Mouse (Mus musculus): ENCODE results near the gene Atf7ip. TPM values are rescaled to one million over a fixed set of nuclear protein-coding genes. Genes with fewer than 3 reads are reported as not detected.
"Not testable (repeated sequence)": the region's sequence is repeated elsewhere in the genome, so short reads cannot be mapped to it uniquely, and the experiment has no call there.

Atf7ip gene
- 43.3 and 54.5 TPM in 2 replicates for total RNA-seq (2014; rRNA removed; ENCODE audit: low replicate concordance)
- 16.5 and 19.2 TPM in 2 replicates for polyA plus RNA-seq (2015; fragmentation: Nextera tagmentation; extraction: Ambion mirVana)

- H3K4me2 ChIP-seq (ENCODE audit: low read depth, low read length); H3K27me3 ChIP-seq (ENCODE audit: control insufficient read depth, insufficient read depth, low read length); H3K9ac ChIP-seq (replicated peaks; ENCODE audit: low read depth, low read length); ATAC-seq (ENCODE audit: insufficient read depth, low read depth); H3K36me3 ChIP-seq (replicated peaks; ENCODE audit: control insufficient read depth, insufficient read depth, low read length); DNase-seq (ENCODE audit: low spot score); H3K9me3 ChIP-seq (replicated peaks; ENCODE audit: control insufficient read depth, low read length); H3K4me3 ChIP-seq (ENCODE audit: low read depth, low read length); H3K4me1 ChIP-seq (ENCODE audit: control insufficient read depth, insufficient read depth); H3K27ac ChIP-seq (ENCODE audit: low read depth): not testable (repeated sequence)
- WGBS, result 69% methylated on average over 2 of the region's 3 CpGs
Observed at GRCm38 (mm10) chr6:136505867-136506266, at the start of gene Atf7ip. Atf7ip (plus strand) TSS chr6:136506167.

DNA sequence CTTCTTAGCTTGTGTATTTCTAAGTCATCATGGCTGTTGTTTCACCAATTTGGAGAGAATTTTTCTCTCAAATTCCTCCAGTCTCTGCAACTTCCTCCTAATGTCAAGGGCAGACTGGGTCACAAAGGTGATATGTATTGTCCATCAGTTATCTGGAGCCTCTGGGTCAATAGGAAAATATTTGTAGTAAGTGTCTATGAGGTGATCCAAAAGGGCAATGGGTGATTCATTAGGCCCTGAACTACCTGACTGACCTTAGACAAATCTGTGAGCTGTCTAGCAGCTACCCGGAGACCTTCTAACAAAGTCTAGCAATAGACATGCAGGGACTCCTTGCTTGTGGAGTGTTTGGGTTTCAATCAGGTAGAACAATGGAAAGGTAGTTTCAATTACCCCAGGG, 49.7 kb upstream of the Atf7ip start:
- Histone ChIP-seq H3K27ac (ENCODE audit: low read depth) (no peak overlapping the region), H3K36me3 (replicated peaks; ENCODE audit: control insufficient read depth, insufficient read depth, low read length) (no peaks in the 10 kb centered on the region), H3K4me1 (ENCODE audit: control insufficient read depth, insufficient read depth) (no peaks in the 10 kb centered on the region), H3K4me2 (ENCODE audit: low read depth, low read length) (no peak overlapping the region), H3K4me3 (ENCODE audit: low read depth, low read length) (no peak overlapping the region), H3K9ac (replicated peaks; ENCODE audit: low read depth, low read length) (no peak overlapping the region), H3K27me3 (ENCODE audit: control insufficient read depth, insufficient read depth, low read length) (no peaks in the 10 kb centered on the region), H3K9me3 (replicated peaks; ENCODE audit: control insufficient read depth, low read length) (no peaks in the 10 kb centered on the region)
- no peak for ATAC-seq (ENCODE audit: insufficient read depth, low read depth)
- no peak for DNase-seq (ENCODE audit: low spot score)
- TF ChIP-seq CTCF (IDR thresholded peaks at IDR 0.05; ENCODE audit: low read depth) (no peak), EP300 (IDR thresholded peaks at IDR 0.05; ENCODE audit: low read depth) (no peak)
- WGBS, result 88% methylated on average over 1 of the region's 1 CpGs

GRCm38 (mm10) chr6:136459156-136459555, 46.8 kb upstream of the Atf7ip start:
- Histone ChIP-seq H3K4me2 (ENCODE audit: low read depth, low read length) (no peak overlapping the region), H3K4me1 (ENCODE audit: control insufficient read depth, insufficient read depth) (no peaks in the 10 kb centered on the region), H3K9ac (replicated peaks; ENCODE audit: low read depth, low read length) (no peak overlapping the region), H3K9me3 (replicated peaks; ENCODE audit: control insufficient read depth, low read length) (no peaks in the 10 kb centered on the region), H3K27me3 (ENCODE audit: control insufficient read depth, insufficient read depth, low read length) (no peaks in the 10 kb centered on the region), H3K27ac (ENCODE audit: low read depth) (no peak overlapping the region), H3K36me3 (replicated peaks; ENCODE audit: control insufficient read depth, insufficient read depth, low read length) (no peaks in the 10 kb centered on the region), H3K4me3 (ENCODE audit: low read depth, low read length) (no peak overlapping the region)
- WGBS, result 81% methylated on average over 7 of the region's 7 CpGs
- TF ChIP-seq CTCF (IDR thresholded peaks at IDR 0.05; ENCODE audit: low read depth), result no peak
- no peak for TF ChIP-seq EP300 (IDR thresholded peaks at IDR 0.05; ENCODE audit: low read depth)
- ATAC-seq (ENCODE audit: insufficient read depth, low read depth), result no peak
- DNase-seq (ENCODE audit: low spot score), result no peak

DNA sequence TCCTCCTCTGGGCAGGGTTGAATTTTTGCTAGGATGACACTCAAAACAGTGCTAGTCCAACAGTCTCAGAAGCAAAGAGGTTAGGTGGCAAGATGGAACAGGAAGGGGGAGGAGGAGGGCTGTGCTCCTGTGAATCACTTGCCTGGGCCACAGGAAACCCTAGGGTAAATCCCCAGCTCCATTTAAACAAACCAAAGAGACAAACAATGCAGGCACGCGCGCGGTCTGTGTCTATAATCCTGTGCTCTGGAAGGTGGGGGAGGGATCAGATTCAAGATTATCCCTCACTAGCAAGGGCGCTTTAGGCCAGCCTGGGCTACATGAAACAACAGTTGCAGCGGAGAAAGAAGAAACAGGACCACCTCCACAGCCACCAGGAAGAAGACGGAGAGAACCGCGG, 42.5 kb upstream of the Atf7ip start:
- TF ChIP-seq EP300 (IDR thresholded peaks at IDR 0.05; ENCODE audit: low read depth), result no peak
- no peak for TF ChIP-seq CTCF (IDR thresholded peaks at IDR 0.05; ENCODE audit: low read depth)
- no peaks in the 10 kb centered on the region for H3K27me3 ChIP-seq (ENCODE audit: control insufficient read depth, insufficient read depth, low read length)

DNA sequence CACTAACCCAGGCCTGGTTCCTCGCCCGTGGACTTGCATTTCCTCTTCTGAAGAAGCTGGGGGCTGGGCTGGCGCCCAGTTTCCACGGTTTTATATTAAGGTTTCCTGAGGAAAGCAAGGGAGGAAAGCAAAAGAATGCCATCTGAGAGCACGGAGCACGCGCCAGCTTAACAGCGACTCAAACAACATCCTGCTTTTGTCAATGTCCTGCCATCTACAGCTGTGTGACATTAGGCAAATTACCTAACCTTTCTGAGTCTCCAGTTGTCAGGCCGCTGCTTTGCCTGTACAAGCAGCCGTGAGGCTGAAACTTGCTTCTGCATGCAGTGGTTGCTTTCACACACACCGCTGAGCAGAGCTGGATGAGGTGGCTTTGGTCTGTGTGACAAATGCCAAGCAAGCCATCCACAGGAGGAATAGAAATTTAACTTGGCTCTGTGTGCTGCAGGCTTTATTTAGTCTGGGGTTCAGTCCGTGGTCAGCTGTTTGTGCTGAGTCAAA, 41.8 kb upstream of the Atf7ip start:
- no peak for ATAC-seq (ENCODE audit: insufficient read depth, low read depth)
- 39% methylated on average over 12 of the region's 12 CpGs for WGBS
- Histone ChIP-seq H3K4me2 (ENCODE audit: low read depth, low read length) (no peak overlapping the region), H3K9ac (replicated peaks; ENCODE audit: low read depth, low read length) (no peak overlapping the region), H3K4me1 (ENCODE audit: control insufficient read depth, insufficient read depth) (peaks cover 12% of the 10 kb centered on the region), H3K4me3 (ENCODE audit: low read depth, low read length) (no peak overlapping the region), H3K27me3 (ENCODE audit: control insufficient read depth, insufficient read depth, low read length) (no peaks in the 10 kb centered on the region), H3K27ac (ENCODE audit: low read depth) (peak overlapping the region; percentile 40; the same call in 1 of the 2 replicates), H3K36me3 (replicated peaks; ENCODE audit: control insufficient read depth, insufficient read depth, low read length) (no peaks in the 10 kb centered on the region), H3K9me3 (replicated peaks; ENCODE audit: control insufficient read depth, low read length) (no peaks in the 10 kb centered on the region)
- TF ChIP-seq EP300 (IDR thresholded peaks at IDR 0.05; ENCODE audit: low read depth) (no peak), CTCF (IDR thresholded peaks at IDR 0.05; ENCODE audit: low read depth) (no peak)
- DNase-seq (ENCODE audit: low spot score), result peak; percentile 9

More for the DNA sequence above, 42.5 kb upstream of the Atf7ip start:
- ATAC-seq (ENCODE audit: insufficient read depth, low read depth) (no peak), DNase-seq (ENCODE audit: low spot score) (no peak)
- H3K4me2 ChIP-seq (ENCODE audit: low read depth, low read length), result no peak overlapping the region
- no peak overlapping the region for H3K9ac ChIP-seq (replicated peaks; ENCODE audit: low read depth, low read length)
- no peak overlapping the region for H3K4me3 ChIP-seq (ENCODE audit: low read depth, low read length)
- 71% methylated on average over 9 of the region's 9 CpGs for WGBS
- H3K36me3 ChIP-seq (replicated peaks; ENCODE audit: control insufficient read depth, insufficient read depth, low read length), result no peaks in the 10 kb centered on the region
- no peaks in the 10 kb centered on the region for H3K9me3 ChIP-seq (replicated peaks; ENCODE audit: control insufficient read depth, low read length)
- 0 out of 2 replicates have a peak overlapping the region, but pooled peaks have one; percentile 40 for H3K27ac ChIP-seq (ENCODE audit: low read depth)
- 0 out of 2 replicates have a peak, but pooled peaks cover 6% of the 10 kb centered on the region for H3K4me1 ChIP-seq (ENCODE audit: control insufficient read depth, insufficient read depth)

DNA sequence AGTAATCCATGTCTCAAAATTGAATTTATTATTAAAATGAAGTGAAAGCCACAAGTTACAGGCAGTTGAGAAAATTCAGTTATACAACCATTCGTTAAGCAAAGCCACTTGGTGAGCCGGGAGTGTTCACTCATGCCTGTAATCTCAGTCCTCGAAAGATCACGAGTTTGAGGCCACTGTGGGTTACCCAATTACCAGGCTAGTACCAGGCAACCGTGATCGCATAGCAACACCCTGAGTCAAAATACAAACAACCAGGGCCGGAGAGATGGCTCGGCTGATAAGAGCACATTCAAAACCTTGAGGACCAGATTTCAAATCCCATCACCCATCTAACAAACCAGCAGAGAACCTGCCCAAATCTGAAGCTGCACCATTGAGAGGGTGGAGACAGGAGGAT, 40.9 kb upstream of the Atf7ip start:
- Histone ChIP-seq H3K27me3 (ENCODE audit: control insufficient read depth, insufficient read depth, low read length) (no peaks in the 10 kb centered on the region), H3K9ac (replicated peaks; ENCODE audit: low read depth, low read length) (no peak overlapping the region), H3K27ac (ENCODE audit: low read depth) (no peak overlapping the region), H3K4me3 (ENCODE audit: low read depth, low read length) (no peak overlapping the region), H3K9me3 (replicated peaks; ENCODE audit: control insufficient read depth, low read length) (no peaks in the 10 kb centered on the region), H3K4me1 (ENCODE audit: control insufficient read depth, insufficient read depth) (peaks cover 15% of the 10 kb centered on the region), H3K4me2 (ENCODE audit: low read depth, low read length) (no peak overlapping the region), H3K36me3 (replicated peaks; ENCODE audit: control insufficient read depth, insufficient read depth, low read length) (no peaks in the 10 kb centered on the region)
- no peak for DNase-seq (ENCODE audit: low spot score)
- ATAC-seq (ENCODE audit: insufficient read depth, low read depth), result no peak
- TF ChIP-seq CTCF (IDR thresholded peaks at IDR 0.05; ENCODE audit: low read depth) (no peak), EP300 (IDR thresholded peaks at IDR 0.05; ENCODE audit: low read depth) (no peak)
- 85% methylated on average over 8 of the region's 8 CpGs for WGBS
